Mouse (Mus musculus) lung, embryonic 14.5 days (tissue): ENCODE measurements around the gene Top2b. TPM values are rescaled to one million over a fixed set of nuclear protein-coding genes. Genes with fewer than 3 reads are reported as not detected.
A peak's percentile ranks its signal among the peaks of the same experiment; 100 is the strongest.

Source experiments
- ATAC-seq: fragments of 200-750 bp; cut with Nextera tagmentation; 2 replicates; pipeline ENCODE4 v1.8.0; 2017; ENCODE audit warnings: mild to moderate bottlenecking, moderate TSS enrichment, moderate library complexity; ENCODE audit not compliant: insufficient read depth
- DNase-seq: peaks from one replicate; pipeline ENCODE4 v3.0.0-alpha.2; 2015
- H3K27ac ChIP-seq: fragments of 300-500 bp; sonication (generic); 2 replicates; pipeline ENCODE4 v1.5.1; 2014; ENCODE audit warnings: low read depth, mild to moderate bottlenecking, moderate library complexity
- H3K27me3 ChIP-seq: fragments of 300-500 bp; sonication (generic); 2 replicates; pipeline ENCODE4 v1.6.1; 2014; ENCODE audit warnings: low read length, control low read depth; ENCODE audit not compliant: insufficient read depth
- H3K36me3 ChIP-seq: fragments of 300-500 bp; sonication (generic); 2 replicates; pipeline ENCODE4 v1.6.1; 2014; ENCODE audit warnings: control low read depth; ENCODE audit not compliant: insufficient read depth
- H3K4me1 ChIP-seq: fragments of 300-500 bp; sonication (generic); 2 replicates; pipeline ENCODE4 v1.6.1; 2014; ENCODE audit warnings: antibody characterized with exemption, control low read depth; ENCODE audit not compliant: insufficient read depth
- H3K4me2 ChIP-seq: fragments of 300-500 bp; sonication (generic); 2 replicates; pipeline ENCODE4 v1.6.1; 2014; ENCODE audit warnings: mild to moderate bottlenecking
- H3K4me3 ChIP-seq: fragments of 300-500 bp; sonication (generic); 2 replicates; pipeline ENCODE4 v1.5.1; 2014; ENCODE audit warnings: low read depth, low read length
- H3K9ac ChIP-seq: fragments of 300-500 bp; sonication (generic); 2 replicates; pipeline ENCODE4 v1.6.1; 2014
- H3K9me3 ChIP-seq: fragments of 300-500 bp; sonication (generic); 2 replicates; pipeline ENCODE4 v1.6.1; 2016; ENCODE audit warnings: low read depth, low read length, control low read depth
- CTCF ChIP-seq: IDR thresholded peaks from 2 replicates; pipeline ENCODE4 v1.5.1; 2016; ENCODE audit warnings: antibody characterized with exemption, low read depth
- WGBS: fragments of 180-500 bp; shearing (Covaris S2); extraction: QIAGEN DNeasy Blood & Tissue Kit; methylation state at CpG from one replicate; pipeline ENCODE4 v1.1.7; 2014; 5-methylcytosine and 5-hydroxymethylcytosine counted together
- polyA plus RNA-seq: library from polyadenylated mRNA; unstranded; fragments of >200 nt; fragmentation: Nextera tagmentation; extraction: Ambion mirVana; gene quantifications from 2 replicates; pipeline ENCODE4 v1.2.1, GENCODE M21; 2014

Top2b gene
- polyA plus RNA-seq, 1 experiment from 2014 or later, result 101 TPM

DNA sequence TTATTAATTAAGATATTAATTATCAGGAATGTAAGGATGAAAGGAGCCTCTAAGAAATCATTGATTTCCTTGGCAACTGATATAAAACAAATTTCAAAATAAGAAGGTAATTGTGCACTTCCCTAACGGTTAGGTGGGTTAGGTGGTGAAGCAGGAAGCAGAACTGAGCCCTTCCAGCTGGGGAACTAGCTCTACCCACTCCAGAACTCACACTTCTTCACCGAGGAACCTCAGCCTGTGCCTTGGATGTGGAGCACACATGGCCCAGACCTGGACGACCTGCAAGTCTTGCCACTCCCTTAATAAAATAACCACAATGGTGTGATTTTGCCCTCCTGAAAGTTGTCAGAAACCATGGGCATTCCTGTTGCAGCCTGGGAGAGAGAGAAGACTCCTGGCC lies 35.2 kb upstream of the Top2b start:
- no peaks in the 10 kb centered on the region for H3K36me3 ChIP-seq
- no peak overlapping the region for H3K4me3 ChIP-seq
- peaks cover 6% of the 10 kb centered on the region; the same call in 1 of the 2 replicates for H3K4me1 ChIP-seq
- WGBS, result 62% methylated on average over 3 of the region's 3 CpGs
- DNase-seq (no peak), ATAC-seq (no peak)
- no peak overlapping the region for H3K9ac ChIP-seq
- H3K9me3 ChIP-seq, result no peaks in the 10 kb centered on the region
- TF ChIP-seq CTCF, result no peak
- H3K4me2 ChIP-seq, result no peak overlapping the region
- H3K27ac ChIP-seq, result no peak overlapping the region
- no peaks in the 10 kb centered on the region for H3K27me3 ChIP-seq

DNA sequence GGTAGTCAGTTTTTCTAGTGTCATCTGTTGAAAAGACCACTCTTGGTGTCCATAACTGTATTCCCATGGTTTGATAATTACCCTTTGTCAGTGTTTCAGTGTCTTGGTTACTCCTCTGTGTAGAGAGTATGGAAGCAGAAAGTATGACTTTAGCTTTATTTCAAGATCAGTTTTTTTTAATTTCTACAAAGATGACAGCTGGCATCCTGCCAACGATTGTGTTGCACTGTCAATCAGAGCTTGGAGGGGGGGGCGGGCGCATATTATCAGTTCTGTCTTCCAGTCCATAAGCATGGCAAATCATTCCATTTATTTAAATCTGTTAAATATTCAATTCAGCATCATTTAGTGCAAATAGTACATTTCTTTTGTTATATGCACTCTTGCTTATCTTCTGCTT lies 30.7 kb upstream of the Top2b start:
- no peaks in the 10 kb centered on the region for H3K36me3 ChIP-seq
- no peak overlapping the region for H3K27ac ChIP-seq
- WGBS, result 85% methylated on average over 3 of the region's 3 CpGs
- no peaks in the 10 kb centered on the region for H3K9me3 ChIP-seq
- peaks cover 8% of the 10 kb centered on the region for H3K4me1 ChIP-seq
- DNase-seq (no peak), ATAC-seq (no peak)
- H3K27me3 ChIP-seq, result no peaks in the 10 kb centered on the region
- H3K9ac ChIP-seq, result no peak overlapping the region
- no peak for TF ChIP-seq CTCF
- no peak overlapping the region for H3K4me3 ChIP-seq
- H3K4me2 ChIP-seq, result no peak overlapping the region

DNA sequence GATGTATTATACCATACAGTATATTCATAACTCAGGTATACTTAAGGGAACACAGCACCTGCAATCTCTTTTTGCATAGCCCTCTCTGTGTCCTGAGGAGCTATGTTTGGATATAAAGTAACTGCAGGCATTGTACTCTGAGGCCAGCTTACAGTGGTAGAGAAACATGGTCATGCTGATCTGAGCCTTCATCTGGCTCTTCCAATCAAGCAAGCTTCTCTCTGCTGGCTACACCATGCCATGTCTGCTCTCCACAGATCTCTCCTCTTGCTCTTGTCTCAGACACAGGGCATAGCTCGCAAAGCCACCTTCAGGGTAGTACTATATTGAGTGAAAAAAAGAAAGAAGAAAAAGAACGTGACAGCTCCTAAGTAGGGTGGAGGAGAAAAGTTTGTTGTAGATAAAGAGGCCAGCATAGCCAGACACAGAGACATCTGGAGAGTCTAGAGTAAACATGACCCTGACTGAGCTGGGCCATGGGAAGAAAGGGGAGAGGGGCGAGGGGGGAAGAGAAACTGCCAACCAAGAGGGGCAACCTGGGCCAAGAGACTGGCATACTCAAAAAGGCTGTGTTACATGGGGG lies 29.1 kb upstream of the Top2b start:
- no peak overlapping the region for H3K4me3 ChIP-seq
- H3K4me2 ChIP-seq, result no peak overlapping the region
- 21% methylated on average over 3 of the region's 3 CpGs for whole genome bisulfite sequencing
- no peaks in the 10 kb centered on the region for H3K36me3 ChIP-seq
- H3K9ac ChIP-seq, result no peak overlapping the region
- H3K27ac ChIP-seq, result no peak overlapping the region
- H3K4me1 ChIP-seq, result peaks cover 5% of the 10 kb centered on the region
- no peaks in the 10 kb centered on the region for H3K27me3 ChIP-seq
- DNase-seq (no peak), ATAC-seq (peak; percentile 24; the same call in 1 of the 2 replicates)
- no peak for TF ChIP-seq CTCF
- H3K9me3 ChIP-seq, result no peaks in the 10 kb centered on the region

DNA sequence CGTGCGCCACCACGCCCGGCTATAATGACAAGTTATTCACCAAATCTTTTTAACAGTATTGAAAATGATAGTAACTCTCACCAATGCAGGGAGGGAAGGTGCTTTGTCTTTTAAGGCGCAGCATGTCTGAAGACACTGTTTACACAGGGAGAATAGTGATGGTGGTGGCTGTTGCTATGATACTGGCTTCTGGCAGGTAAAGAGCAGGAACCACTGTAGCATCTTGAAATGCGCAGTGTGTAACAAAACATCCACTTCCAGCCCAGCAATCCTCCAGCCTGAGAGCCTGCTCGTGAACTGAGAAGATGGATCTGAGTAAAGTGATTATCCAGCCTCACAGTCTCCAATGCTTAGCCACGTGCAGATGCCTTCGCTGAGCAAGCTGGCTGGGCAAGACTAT lies 17.5 kb upstream of the Top2b start:
- Histone ChIP-seq H3K9ac (no peak overlapping the region), H3K4me2 (no peak overlapping the region), H3K4me1 (no peaks in the 10 kb centered on the region), H3K36me3 (no peaks in the 10 kb centered on the region), H3K27ac (no peak overlapping the region), H3K9me3 (no peaks in the 10 kb centered on the region), H3K27me3 (no peaks in the 10 kb centered on the region), H3K4me3 (no peak overlapping the region)
- WGBS, result 64% methylated on average over 9 of the region's 9 CpGs
- DNase-seq (no peak), ATAC-seq (no peak)
- no peak for TF ChIP-seq CTCF

DNA sequence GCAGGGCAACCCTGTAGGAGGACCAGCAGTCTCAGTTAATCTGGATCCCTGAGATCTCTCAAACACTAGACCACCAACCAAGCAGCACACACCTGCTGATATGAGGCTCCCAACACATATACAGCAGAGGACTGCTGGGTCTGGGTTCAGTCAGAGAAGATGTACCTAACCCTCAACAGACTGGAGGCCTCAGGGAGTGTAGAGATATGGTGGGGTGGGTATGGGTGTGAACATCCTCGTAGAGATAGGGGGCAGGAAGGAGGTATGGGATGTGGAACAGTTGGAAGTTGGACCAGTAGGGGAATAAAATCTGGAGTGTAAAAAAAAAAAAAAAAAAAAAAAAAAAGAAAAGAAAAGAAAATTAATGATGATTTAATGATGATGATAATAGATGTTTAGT lies 5.3 kb upstream of the Top2b start:
- H3K4me2 ChIP-seq, result no peak overlapping the region
- DNase-seq (no peak), ATAC-seq (no peak)
- no peak overlapping the region for H3K27ac ChIP-seq
- H3K4me1 ChIP-seq, result no peaks in the 10 kb centered on the region
- no peak overlapping the region for H3K4me3 ChIP-seq
- H3K9ac ChIP-seq, result no peak overlapping the region
- H3K36me3 ChIP-seq, result no peaks in the 10 kb centered on the region
- no peaks in the 10 kb centered on the region for H3K27me3 ChIP-seq
- no peak for TF ChIP-seq CTCF
- H3K9me3 ChIP-seq, result no peaks in the 10 kb centered on the region
- WGBS, result 46% methylated on average over 1 of the region's 1 CpGs

DNA sequence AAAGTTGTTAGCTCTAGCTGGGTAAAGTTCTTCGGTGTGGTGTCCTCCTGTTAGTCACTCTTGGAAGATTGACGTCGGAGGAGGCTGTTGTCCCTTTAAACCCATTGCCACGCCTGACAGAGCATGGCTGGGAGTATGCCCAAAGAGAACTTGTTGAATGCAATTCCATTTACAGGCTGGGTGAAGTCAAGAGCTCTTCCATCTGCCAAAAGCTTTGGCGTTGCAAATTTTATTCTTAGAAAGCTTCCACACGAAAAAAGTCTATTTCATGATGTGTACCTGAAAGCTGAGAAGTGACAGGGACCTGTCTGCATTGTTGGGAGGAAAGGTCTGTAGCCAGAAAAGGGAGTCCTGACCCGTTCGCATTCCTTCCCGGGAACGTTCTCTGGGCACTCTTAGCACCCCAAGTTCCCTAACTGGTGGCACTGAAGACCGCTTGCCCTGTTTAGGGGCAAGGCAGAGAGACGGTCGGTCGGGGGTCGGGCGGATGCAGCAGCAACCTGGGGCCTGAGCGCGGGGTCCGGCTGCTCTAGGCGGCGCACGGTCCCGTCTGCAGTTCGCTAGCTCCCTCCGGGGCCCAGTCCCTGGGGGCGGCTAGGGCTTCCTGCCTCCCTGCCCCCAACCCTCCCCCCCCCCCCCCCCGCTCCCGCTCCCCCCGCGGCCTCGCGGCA lies 683 bp upstream of the Top2b start:
- Histone ChIP-seq H3K9ac (peak overlapping the region; percentile 68), H3K4me3 (peak overlapping the region; percentile 87), H3K27me3 (no peaks in the 10 kb centered on the region), H3K27ac (peak overlapping the region; percentile 98), H3K9me3 (no peaks in the 10 kb centered on the region), H3K36me3 (no peaks in the 10 kb centered on the region), H3K4me1 (peaks cover 4% of the 10 kb centered on the region; the same call in 1 of the 2 replicates), H3K4me2 (peak overlapping the region; percentile 78)
- DNase-seq (peak; percentile 78), ATAC-seq (peak; percentile 85)
- TF ChIP-seq CTCF, result 0 out of 2 replicates have a peak, but pooled peaks have one; percentile 20
- under 1% methylated on average over 26 of the region's 32 CpGs for WGBS

DNA sequence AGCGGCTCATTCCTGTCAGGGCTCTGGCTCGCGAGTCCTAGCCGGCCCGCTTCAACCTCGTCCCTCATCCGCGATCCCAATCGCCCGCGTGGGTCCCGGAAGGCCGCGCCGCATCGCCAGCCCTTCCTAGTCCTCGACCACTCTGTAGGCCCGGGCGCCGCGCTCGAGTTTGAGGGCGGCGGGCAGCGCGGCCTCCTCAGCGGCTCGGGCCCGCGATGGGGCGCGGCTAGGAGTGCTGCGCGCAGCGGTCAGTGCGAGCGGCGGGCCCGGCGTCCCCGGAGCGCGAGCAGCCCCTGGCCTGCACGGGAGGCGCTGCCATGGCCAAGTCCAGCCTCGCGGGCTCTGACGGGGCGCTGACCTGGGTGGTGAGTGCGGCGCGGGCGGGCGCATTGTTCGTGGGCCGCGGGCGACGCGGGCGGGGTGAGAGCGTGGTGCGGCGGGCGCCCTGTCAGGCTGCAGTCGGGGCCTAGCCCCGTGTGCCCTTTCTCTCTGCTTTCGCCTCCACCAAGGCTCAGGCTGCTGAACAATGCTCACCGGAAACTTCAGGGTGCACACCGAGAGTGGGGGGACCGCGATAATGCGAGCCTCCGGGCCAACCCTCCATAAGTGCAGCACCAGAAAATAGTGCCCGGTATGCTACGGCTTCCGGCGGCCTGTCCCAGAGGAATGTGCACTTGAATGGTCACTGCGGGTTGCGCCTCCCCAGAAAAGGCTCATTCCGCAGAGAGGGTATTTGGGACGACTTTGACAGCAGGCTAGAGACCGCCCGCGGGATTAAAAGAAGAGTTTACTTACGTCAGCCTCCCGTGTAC lies 589 bp downstream of the Top2b start:
- no peaks in the 10 kb centered on the region for H3K27me3 ChIP-seq
- H3K4me3 ChIP-seq, result peak overlapping the region; percentile 87
- WGBS, result under 1% methylated on average over 87 of the region's 87 CpGs
- no peaks in the 10 kb centered on the region for H3K36me3 ChIP-seq
- H3K9me3 ChIP-seq, result no peaks in the 10 kb centered on the region
- H3K27ac ChIP-seq, result peak overlapping the region; percentile 98
- H3K4me1 ChIP-seq, result peaks cover 4% of the 10 kb centered on the region; the same call in 1 of the 2 replicates
- ATAC-seq, result peak; percentile 59
- peak; percentile 78 for DNase-seq
- peak overlapping the region; percentile 81 for H3K4me2 ChIP-seq
- no peak for TF ChIP-seq CTCF
- H3K9ac ChIP-seq, result peak overlapping the region; percentile 95
